Mouse (Mus musculus): ENCODE results near the gene Invs. TPM values are rescaled to one million over a fixed set of nuclear protein-coding genes. Genes with fewer than 3 reads are reported as not detected.

Invs gene
- polyA plus RNA-seq (2012; rRNA removed) = 7.0 and 7.7 TPM in 2 replicates

DNA sequence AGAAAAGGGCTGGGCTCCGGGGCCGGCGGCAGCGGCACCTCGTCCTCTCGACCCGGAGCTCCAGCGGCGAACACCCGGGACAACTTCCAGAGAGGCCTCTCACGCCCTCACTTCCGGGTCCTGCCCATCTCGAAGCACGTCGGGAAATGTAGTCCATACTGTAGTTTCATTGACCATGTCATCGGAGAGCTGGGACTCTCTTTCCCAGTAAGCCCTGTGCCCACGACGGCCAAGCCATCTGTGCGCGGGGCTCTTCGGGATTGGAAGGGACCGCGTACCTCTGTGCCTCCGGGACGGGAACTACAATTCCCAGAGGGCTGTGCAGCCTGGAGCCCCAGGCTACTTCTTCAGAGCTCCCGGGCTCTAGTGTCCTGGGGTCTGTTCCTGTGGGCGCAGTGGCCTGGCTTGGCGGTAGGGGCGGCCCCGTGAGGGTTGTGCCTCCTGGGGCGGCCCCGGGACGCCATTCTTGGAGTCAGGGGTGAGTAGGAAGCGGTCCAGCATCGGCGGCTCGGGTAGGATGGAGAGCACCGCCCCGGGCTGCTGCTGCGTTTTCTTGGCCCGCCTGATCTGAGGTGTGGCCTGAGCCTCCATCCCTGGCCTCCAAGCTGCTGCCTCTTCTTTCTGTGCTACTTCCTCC lies at the start of gene Invs, which contains the start of gene Erp44:
Gene Invs (plus strand): TSS at position 263 of the 637 bp plus-strand sequence.
Gene Erp44 (minus strand): TSS at position 61 of the 637 bp plus-strand sequence.

DNA sequence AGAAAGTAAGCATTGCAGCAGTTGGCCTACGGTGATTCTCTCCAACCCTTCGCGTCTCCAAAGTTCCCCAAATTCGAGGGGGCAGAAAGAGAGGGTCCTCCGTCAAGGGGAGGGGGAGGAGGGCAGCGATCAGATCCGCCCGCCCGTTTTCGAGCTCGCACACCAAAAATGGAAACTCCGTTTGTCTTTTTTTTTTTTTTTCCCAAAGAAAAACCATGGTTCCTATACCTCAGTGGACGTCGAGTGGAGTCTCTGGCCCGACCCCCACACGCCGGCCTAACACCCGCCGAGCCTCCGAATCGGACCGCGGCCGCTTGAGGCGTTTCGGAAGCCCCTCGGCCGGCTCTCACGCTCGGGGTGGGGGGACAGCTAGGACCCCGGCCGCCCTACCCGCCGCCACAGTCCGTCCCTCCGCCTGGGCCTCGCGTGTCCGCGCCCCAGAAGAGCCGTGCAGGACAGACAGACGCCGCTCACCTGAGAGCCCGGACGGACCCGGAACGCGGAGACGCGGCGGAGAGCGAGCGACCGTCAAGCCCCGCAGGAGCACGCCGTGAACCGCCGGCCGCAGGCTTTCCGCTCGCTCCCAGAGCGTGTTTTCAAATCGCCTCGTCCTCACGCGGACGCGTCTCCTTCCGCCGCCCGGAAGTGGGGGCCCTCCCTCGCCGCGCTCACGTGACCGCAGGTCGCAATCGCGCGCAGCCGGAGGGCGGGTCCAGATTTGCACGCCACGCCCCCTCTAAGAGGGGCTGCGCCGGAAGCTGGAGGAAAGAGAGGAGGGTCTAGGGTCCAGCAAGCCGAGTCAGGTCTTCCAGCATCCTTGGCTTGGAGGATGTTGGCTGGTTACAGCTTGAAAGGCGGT lies 193.5 kb downstream of the Invs start, which contains the start of gene Tex10:
Gene Tex10 (minus strand): TSS at position 668 of the 859 bp plus-strand sequence.

Other genes with a start within 250 kb of the Invs start
- gene Nr4a3, start 234.6 kb upstream of the Invs start, polyA plus RNA-seq (2012; rRNA removed) = 12.8 and 14.1 TPM in 2 replicates
- gene Stx17, start 154.8 kb upstream of the Invs start, polyA plus RNA-seq (2012; rRNA removed) = 11.3 and 12.3 TPM in 2 replicates
- 27.9 and 29.4 TPM in 2 replicates for gene Erp44, start 202 bp upstream of the Invs start, polyA plus RNA-seq (2012; rRNA removed)
- 30.4 and 31.4 TPM in 2 replicates for gene Tex10, start 193.7 kb downstream of the Invs start, polyA plus RNA-seq (2012; rRNA removed)

Data from central nervous system, embryonic 18 days (tissue).